Mouse (Mus musculus) megakaryocyte, adult 5-6 weeks (primary cell): Measurements from ENCODE around the gene Alg12. TPM values are rescaled to one million over a fixed set of nuclear protein-coding genes. Genes with fewer than 3 reads are reported as not detected.
"Not testable (repeated sequence)": the region's sequence is repeated elsewhere in the genome, so short reads cannot be mapped to it uniquely, and the experiment has no call there.

Source experiments
- ATAC-seq: 2 replicates; pipeline ENCODE4 v1.8.0; 2016; ENCODE audit warnings: mild to moderate bottlenecking, inconsistent platforms; ENCODE audit not compliant: poor library complexity, severe bottlenecking
- total RNA-seq, 2 experiments: library from RNA; stranded (forward) in 1 of 2; stranded (reverse) in 1 of 2; fragments of 153-499, 151-499 nt in 1 of 2; fragments of 221-1000, 200-1000 nt in 1 of 2; gene quantifications; 2 replicates each; pipeline versions ENCODE4 v1.2.3 to v1.2.4; 2015 to 2017

Alg12 gene
- total RNA-seq, 2 experiments from 2014 or later: 5.7 to 11.0 TPM

DNA sequence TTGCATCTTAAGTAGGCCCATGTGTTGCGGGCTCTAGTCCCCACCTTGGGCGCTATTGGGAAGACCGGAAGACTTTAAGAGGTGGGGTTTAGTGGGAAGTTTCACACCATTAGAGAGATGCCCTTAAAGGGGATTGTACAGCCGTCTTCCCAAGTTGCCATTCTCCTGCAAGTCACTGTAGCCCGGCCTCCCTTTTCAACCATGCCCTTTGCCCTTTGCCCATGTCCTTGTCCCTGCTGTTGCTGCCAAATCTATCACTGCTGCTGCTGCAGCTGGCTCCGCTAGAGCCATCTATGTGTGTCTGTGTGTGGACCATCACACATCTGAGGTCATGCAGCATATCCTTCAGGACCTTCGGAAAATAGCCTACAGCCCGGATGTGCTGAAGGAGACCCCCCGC, 13.4 kb upstream of the Alg12 start:
- no peak for ATAC-seq

DNA sequence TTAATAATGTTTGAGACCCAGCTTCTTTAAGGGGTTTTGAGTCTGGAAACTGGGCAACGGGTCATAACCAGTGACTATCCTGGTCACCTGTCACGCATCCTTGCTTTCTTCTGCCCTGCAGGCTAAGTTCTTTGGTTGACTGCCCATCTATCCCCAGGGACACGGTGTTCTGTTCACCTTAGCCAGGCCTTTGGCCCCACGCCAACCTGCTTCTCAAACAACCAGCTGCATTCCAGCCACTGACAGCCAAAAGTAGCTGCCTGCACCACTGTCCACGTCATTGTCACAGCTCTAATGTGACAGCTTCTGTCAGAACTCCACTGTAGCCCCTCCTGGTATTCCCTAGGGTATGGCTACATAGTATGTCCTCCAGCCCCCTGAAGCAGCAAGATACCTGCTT, 12.4 kb upstream of the Alg12 start:
- no peak for ATAC-seq

DNA sequence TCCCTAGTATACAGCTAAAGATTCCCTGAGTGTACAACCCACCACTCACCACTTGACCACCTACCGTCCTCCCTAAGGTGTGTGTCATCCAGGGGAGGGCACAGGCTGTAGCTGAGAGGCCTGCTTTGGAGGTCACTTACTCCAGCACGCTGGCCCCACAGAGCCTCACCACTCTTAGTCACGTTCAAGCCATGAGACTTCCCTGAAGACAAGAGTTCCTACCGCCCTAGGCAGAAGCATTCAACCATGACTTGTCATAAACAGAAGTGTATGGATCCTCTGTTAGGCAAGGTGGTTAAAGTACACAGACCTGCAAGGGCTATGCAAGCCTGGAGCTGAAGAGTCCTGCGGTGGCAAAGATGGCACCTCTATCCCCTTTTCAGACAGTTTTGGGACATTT, 11.6 kb upstream of the Alg12 start:
- ATAC-seq: no peak

- no peak for ATAC-seq
These were observed 10.8 kb upstream of the Alg12 start for GRCm38 (mm10) chr15:88829791-88830440.

- peak; percentile 97 for ATAC-seq
These were observed 9.9 kb upstream of the Alg12 start for GRCm38 (mm10) chr15:88828800-88829705.

GRCm38 (mm10) chr15:88827991-88828799, 9.1 kb upstream of the Alg12 start:
- ATAC-seq: peak; percentile 82

DNA sequence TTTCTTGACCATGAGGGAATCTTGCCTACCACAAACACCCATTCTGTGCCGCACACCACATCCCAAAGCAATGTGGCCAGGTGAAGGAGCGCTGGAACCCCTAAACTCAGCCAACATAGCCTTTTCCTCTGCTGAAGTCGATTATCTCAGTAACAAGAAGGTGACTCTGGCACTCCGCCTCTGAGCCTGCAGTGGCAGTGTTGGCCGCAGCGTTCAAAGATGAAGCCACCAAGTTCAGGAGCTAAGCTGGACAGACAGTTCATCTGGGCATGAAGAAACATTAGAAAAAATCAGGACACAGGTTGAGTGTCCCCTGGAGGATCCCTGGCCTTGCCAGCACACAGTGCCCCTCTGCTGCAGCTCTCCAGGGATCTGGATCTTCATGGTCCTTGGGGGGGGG, 8.3 kb upstream of the Alg12 start:
- ATAC-seq: no peak

GRCm38 (mm10) chr15:88823376-88823775, 4.3 kb upstream of the Alg12 start:
- ATAC-seq: no peak

- no peak for ATAC-seq
These were observed 3.4 kb upstream of the Alg12 start for GRCm38 (mm10) chr15:88822513-88822912.

DNA sequence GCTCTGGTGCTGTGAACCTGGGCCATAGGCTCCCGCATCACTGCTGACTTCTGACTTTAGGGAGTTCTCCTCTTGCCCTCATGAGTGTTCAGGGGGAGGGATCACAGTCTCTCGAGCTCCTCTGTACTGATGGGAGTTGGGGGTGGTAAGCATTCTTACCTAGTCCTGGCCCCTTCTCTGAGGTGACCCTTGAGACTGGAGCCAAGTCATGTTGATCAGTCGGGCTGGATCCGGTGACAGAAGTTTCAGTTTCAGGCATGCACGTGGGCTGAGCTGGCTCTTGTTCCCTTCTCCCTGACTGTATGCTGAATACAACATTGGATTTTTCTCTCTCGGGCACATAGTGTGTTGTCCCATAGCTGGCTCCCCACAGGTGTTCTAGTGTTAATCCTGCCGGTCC, 2.3 kb upstream of the Alg12 start:
- no peak for ATAC-seq

- ATAC-seq: no peak
These were observed 787 bp upstream of the Alg12 start for GRCm38 (mm10) chr15:88819906-88820303.

GRCm38 (mm10) chr15:88815196-88815700, 3.9 kb downstream of the Alg12 start:
- ATAC-seq: no peak

DNA sequence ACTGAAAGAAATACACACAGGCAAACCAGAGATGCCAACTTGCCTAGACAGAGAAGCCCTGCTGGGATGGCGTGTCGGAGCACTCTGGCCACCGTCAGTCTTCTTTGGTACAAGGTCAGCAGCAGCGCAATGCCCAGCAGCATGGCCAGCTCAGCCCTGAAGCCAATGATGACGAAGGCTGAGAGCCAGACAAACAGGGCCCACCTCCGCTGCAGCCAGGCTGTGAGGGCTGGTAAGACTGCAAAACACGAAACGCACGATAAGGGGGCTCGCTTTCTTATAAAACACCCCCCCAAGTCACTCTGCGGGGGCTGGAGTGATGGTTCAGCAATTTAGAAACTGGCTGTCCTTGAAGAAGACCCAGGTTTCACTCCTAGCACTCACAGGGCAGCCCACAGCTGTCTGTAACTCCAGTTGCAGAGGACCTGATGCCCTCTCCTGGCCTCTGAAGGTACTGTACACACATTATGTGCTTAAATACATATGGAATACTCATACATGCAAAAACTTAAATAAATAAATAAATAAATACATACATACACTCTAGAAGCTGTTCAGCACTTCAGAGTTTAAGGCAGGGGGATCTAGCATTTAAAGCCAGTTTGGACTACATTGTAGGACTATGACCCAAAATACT, 4.6 kb downstream of the Alg12 start:
- no peak for ATAC-seq

DNA sequence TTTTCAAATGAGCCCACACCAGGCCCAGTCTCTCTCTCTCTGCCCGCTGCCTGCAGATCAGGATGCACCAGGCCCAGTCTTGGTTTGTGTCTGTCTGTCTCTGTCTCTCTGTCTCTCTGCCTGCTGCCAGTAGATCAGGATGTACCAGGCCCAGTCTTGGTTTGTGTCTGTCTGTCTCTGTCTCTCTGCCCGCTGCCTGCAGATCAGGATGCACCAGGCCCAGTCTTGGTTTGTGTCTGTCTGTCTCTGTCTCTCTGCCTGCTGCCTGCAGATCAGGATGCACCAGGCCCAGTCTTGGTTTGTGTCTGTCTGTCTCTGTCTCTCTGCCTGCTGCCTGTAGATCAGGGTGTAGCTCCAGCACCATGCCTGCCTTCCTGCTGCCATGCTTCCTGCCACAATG, 5.2 kb downstream of the Alg12 start:
- ATAC-seq: not testable (repeated sequence)

DNA sequence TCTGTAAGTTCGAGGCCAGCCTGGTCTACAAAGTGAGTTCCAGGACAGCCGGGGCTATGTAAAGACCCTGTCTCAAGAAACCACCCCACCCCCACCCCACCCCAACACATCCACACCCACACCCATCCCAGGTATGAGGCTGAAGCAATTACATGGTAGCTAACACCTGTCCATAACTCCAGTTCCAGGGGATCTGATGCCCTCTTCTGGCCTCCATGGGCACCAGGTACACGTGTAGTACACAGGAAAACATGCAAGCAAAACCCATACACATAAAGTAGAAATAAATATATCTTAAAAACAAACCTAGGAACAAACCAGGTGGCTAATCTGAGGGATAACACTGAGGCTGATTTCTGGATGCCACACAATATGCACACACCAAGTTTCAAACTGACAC, 5.9 kb downstream of the Alg12 start:
- no peak for ATAC-seq

- ATAC-seq: no peak
These were observed 8.7 kb downstream of the Alg12 start for GRCm38 (mm10) chr15:88810369-88810768.

GRCm38 (mm10) chr15:88808121-88808520, 11.0 kb downstream of the Alg12 start:
- ATAC-seq: no peak

DNA sequence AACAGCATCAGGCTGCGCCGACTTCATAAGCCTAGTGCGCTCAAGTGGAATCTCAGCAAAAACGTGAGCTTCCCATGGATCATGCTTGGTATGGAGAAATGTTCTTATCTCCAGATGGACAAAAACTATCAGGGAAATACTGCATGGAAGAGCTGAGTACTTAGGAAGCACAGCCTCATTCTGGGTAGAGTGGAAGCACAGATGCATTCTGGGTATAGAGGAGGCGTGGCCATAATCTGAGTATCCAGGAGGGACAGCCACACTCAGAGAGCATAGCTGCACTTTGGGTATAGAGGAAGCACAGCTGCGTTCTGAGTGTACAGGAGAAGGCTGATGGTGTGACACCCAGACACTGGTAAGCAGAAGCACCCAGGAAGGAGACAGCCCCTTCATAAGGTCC, 16.8 kb downstream of the Alg12 start:
- ATAC-seq: no peak

DNA sequence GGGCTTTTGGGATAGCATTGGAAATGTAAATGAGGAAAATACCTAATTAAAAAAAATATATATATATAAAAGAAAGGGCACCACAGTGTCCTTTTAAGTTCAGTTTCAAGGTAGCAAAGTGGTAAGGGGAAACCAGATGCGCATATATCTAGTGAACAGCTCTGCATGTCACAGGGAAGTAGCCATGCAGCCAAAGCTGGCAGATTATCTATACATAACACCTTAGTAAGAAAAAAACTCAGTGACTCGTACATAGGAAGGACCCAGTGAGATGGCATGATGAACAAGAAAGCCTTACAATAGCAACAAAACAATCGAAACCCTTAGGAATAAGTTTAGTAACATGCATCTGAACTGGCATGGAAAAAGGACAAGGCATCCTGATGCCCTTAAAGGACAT, 17.2 kb downstream of the Alg12 start:
- ATAC-seq: no peak

GRCm38 (mm10) chr15:88800921-88801354, 18.2 kb downstream of the Alg12 start:
- no peak for ATAC-seq

GRCm38 (mm10) chr15:88799950-88800371, 19.2 kb downstream of the Alg12 start:
- ATAC-seq: no peak
